Mouse (Mus musculus): ENCODE measurements around the gene Olfr1086.

Gene Olfr1086

GRCm38 (mm10) chr2:86679992-86680391 is at the start of gene Olfr1086:
Gene Olfr1086, minus strand, starts transcription at chr2:86680092.
- 80% methylated on average over 2 of the region's 2 CpGs for WGBS

DNA sequence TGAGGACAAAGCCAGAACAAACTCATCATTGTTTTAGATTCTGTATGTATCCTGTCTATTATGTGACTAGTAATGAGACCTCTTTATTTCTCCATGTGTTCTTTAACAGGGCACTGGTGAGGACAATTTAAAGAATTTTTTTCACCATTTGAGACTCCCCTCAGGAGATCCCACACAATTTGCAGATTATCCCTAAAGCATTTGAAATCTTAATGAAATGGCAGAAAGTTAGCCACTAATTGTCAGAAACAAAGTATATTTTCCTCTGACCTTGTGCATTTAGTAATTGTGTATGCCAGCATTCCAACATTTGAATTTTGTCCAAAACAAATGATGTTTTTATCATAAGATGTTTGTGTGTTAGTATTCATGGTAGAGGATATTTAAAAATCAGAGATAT is 18.4 kb upstream of the Olfr1086 start, which contains the start of gene Olfr1087:
Gene Olfr1087 (minus strand): TSS at position 101 of the 400 bp plus-strand sequence.

GRCm38 (mm10) chr2:86661919-86662318 is 18.0 kb downstream of the Olfr1086 start, which contains the start of gene Olfr1085:
Gene Olfr1085, minus strand, starts transcription at chr2:86662019.
- WGBS, result 30% methylated on average over 1 of the region's 1 CpGs

DNA sequence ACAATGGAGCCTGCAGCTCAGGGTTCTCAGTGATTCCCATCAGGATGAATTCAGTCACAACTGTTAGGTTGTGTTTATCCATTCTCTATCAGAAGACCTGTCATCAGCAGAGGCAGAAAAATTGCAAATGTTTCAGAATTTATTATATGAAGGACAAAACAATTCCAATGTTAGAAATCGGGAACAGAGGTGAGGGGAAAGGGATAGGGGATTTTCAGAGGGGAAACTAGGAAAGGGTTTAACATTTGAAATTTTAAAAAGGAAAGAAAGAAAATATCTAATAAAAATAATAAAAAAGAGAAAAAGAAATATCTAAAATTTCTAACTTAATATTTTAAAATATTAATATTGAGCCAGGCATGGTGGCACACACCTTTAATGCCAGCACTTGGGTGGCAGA is 40.3 kb downstream of the Olfr1086 start, which contains the start of gene Olfr1084:
Gene Olfr1084 (minus strand): TSS at position 101 of the 400 bp plus-strand sequence.
- WGBS, result 93% methylated on average over 1 of the region's 1 CpGs

All from cerebral cortex, adult 2 months (tissue).